Mouse (Mus musculus): ENCODE results near the gene Dclk3.

- TF ChIP-seq POLR2A (IDR thresholded peaks at IDR 0.05; ENCODE audit: insufficient read length, low read depth) = no peak
- no peak for TF ChIP-seq E2F4 (IDR thresholded peaks at IDR 0.05; ENCODE audit: insufficient read depth)
- TF ChIP-seq MAX (IDR thresholded peaks at IDR 0.05; ENCODE audit: low read depth) = no peak
Measured at GRCm38 (mm10) chr9:111515536-111515935, 76.7 kb downstream of the Dclk3 start.
